Mouse (Mus musculus): ENCODE data around the gene Gm6710.
"Not testable (repeated sequence)": the region's sequence is repeated elsewhere in the genome, so short reads cannot be mapped to it uniquely, and the experiment has no call there.

Gene Gm6710

DNA sequence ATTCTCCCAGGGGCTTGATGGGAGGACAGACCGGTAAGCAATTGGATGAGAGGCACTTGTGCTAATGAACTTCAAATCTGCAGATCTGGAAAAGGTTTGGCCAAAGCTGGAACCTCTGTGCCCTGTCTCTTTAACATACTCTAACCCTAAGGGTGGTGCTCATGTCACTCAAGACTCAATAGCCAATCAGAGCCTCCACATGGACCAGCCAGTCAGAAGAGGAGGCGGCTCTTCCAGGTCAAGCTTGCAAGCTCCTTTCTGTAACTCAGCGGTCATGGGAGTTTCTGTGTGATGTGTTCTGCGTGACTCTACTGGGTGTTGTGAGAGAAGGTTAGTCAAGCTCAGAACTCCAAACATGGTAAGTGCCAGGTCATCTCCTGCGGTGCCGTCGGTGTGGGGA, at the start of gene Gm6710:
TSS of gene Gm6710 (plus strand) at position 196 of the 400 bp plus-strand sequence.
- not testable (repeated sequence) for H3K36me3 ChIP-seq (ENCODE audit: insufficient read depth, low read length); H3K27me3 ChIP-seq (ENCODE audit: insufficient read depth, low read length); H3K4me3 ChIP-seq (replicated peaks; ENCODE audit: low read length); H3K4me1 ChIP-seq (replicated peaks; ENCODE audit: low read depth, low read length); H3K9me3 ChIP-seq (ENCODE audit: low read length)
